Mouse (Mus musculus) kidney, adult 9 months (tissue): Measurements from ENCODE around the gene Etl4.
A peak's percentile ranks its signal among the peaks of the same experiment; 100 is the strongest.

ENCODE experiments used
- DNase-seq: peaks from one replicate; pipeline ENCODE4 v3.0.0; 2022

Etl4 gene

DNA sequence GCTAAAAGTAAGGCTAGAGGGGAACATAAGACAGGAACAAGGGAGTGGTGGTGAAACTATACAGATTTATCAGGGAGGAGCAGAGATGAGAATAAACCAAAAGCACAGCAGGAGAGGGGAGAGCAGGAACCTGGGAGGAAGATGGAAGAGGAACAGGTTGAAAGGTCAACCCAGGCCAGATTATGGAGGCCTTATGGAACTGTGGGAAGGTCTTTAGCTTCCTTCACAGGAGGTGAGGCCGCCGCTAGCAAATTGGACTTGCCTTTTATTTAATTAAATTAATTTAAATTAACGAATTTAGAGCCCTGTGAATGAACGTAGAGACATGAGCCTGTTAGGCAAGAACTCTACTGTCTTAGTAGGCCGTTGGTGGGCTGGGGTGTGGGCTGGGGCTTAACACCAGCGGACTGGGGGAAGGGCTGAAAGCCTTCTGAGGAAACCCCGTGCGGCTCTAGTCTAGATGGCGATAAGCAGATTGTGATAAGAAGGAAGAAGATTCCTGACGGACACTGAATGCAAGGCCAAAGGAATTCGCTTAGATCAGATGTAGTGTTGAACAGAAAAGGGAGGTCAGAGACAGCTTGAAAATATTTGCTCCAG, 612.2 kb downstream of the Etl4 start:
- no peak for DNase-seq

DNA sequence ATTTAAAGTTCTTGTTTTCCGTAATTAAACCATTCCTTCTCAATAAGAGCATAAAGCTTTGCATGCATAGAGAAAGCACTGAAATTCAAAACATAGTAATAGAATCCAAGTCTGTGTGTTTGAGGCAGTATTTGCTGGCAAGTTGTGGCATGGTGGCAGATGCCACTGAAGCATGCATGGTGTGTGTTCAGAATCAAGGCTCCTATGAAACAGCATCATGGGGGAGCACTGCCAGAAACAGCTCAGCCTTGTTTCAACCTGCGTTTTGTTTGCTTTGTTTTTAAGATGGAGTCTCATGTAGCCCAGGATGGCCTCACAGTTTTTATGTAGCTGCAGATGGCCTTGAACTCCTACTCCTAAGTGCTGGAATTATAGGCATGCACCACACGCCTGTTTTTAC, 614.1 kb downstream of the Etl4 start:
- DNase-seq: no peak

GRCm38 (mm10) chr2:20525879-20526593, 616.5 kb downstream of the Etl4 start:
- DNase-seq: peak; percentile 28

GRCm38 (mm10) chr2:20526856-20527255, 617.3 kb downstream of the Etl4 start:
- DNase-seq: no peak

DNA sequence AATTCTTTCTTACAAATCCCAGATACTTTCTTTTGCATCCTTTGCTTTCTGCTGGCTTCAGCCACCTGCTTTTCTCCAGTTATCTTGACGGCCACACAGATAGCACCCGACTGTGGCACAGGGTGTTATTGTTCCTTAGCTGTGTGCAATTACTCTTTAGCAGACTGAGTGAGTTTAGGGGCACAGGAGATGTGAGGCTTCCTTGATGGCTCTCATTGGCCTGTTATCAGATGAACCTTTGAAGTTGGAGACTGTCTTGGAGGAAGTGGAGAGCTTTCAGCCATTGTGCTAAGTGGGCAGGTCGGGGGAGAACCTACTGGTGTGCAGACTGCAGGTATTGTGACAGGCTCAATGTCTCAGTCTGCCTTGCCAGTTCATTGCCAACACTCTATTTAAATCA, 623.0 kb downstream of the Etl4 start:
- no peak for DNase-seq

DNA sequence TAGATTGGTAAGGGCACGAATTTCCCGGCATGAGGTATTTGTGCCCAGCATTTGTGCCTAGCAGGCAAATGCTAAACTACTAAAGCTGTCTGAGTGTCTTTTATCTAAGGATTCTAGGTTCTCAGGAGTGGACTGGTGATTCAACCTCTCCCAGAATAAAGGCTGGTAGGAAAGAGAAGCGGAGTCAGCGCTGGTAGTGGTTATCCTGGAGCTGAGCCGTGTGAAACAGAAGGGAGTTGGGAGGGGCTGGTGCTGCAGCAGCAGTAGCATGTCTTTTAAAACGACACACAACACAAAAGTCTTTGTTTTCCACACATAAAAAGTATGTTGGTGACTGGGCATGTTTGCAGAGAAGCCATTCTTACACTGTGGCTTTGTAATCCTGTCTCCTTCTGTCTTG, 628.2 kb downstream of the Etl4 start:
- DNase-seq: no peak

DNA sequence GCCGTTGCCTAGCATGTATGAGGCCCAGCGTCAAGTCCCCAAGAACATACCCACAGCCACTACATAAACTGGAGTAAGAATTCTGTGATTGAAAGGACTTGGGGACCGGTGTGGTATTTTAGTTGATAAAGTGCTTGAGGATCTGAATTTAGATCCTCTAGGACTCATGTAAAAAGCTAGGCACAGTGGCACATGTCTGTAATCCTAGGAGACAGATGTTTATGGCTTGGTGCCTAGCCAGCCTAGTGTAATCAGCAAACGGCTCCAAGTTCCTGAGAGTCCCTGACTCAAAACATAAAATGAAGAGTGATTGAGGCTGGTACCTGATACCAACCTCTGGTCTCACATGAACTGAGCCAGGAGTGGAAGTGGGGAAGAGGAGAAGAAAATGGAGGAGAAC, 629.3 kb downstream of the Etl4 start:
- DNase-seq: no peak

DNA sequence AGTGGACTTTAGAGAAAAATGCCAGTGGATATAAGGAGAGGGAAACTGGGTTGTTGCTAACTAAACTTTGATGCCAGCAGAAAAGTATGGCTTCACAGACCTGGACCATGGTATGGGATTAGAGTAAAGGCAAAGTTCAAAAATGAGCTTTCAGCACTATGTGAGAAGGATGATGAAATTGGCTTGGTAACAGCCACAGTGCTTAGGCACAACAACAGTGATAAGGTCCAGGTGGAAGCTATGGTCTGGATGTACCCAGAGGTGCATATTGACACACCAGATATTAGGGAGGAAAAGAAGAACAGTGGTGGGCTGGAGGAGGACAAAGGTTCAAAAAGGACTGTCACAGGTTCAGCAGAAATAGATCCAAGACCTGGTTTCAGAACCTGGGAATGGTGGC, 631.7 kb downstream of the Etl4 start:
- no peak for DNase-seq

- DNase-seq: no peak
These were observed 632.7 kb downstream of the Etl4 start for GRCm38 (mm10) chr2:20542286-20542685.

GRCm38 (mm10) chr2:20545624-20546023, 636.0 kb downstream of the Etl4 start:
- DNase-seq: peak; percentile 19

- peak; percentile 50 for DNase-seq
These were observed 637.1 kb downstream of the Etl4 start for GRCm38 (mm10) chr2:20546496-20547348.

DNA sequence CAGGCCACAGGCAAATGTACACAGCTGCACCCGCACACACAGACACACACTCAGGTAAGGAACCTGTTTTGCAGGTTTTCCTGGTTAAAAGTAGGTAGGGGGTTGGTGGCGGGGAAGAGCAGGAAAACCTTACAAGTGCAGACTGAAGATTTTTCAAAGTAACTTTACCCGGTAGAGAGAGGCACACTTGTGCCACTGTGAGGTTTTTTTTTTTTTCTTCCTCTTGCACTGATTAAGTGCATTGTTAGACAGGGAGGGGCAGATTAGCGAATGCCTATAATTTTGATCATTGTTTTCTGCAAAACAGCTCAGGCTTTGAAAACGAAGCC, 637.7 kb downstream of the Etl4 start:
- DNase-seq: peak; percentile 40

DNA sequence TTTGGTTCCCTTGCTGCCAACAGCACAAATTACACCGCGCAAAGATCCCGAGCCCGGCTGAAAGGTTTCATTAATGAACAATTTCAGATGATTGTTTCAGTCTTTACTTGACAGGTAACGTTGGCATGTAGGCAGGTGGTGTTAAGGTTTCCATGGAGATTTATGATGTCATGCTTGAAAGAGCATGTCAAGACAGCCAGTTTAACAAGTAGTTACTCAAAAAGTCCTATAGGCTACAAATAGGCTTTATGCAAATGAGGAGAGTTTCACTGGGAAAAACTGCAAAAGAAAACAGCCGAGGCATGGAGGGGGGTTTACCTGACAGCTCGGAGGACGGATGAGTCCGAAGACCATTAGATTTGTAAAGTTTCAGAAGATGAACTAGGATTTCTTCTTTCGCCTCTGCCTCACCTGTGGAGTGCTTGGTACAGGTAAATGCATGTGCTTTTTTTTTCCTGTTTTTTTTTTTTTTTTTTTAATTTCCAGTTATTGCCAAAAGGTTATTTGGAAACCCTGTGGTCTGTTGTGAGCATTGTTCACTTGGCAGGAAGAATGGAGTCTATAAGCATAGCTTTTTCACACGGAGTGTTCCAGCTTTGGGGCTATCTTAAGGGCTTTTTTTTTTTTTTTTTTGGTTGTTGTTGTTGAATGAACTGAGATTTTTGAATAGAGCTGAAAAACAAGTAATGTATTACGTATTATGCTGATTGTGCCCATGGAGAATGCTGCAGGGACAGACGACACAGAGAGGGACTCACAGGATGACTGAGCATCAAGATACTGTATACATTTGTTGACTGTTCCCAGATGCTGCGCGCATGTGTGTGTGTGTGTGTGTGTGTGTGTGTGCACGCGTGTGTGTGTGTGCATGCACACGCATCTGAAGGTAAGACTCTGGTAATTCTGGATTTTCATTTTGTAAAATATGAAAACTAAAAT, 638.4 kb downstream of the Etl4 start:
- DNase-seq: peak; percentile 43

- DNase-seq: no peak
These were observed 639.5 kb downstream of the Etl4 start for GRCm38 (mm10) chr2:20549065-20549464.

GRCm38 (mm10) chr2:20549996-20550395, 640.4 kb downstream of the Etl4 start:
- DNase-seq: no peak

GRCm38 (mm10) chr2:20555706-20556105, 646.1 kb downstream of the Etl4 start:
- no peak for DNase-seq

DNA sequence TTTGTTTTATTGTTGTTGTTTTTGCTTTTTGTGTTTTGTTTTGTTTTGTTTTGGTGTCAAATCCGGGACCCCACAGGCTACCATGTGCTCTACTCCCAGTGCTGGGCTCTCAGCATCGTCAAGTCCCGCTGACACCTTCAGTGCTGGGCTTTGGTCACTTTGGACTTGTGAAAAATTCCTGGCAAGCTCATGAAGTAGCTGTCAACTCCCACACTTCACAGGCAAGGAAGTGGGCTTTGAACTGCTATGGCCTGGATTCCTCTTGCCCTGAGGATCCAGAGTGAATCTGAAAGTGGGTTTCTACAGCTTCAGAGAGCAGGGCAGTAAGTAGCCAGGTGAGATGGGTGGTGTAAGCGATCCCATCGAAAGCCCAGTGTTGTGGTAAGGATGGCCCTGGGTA, 649.5 kb downstream of the Etl4 start:
- no peak for DNase-seq

DNA sequence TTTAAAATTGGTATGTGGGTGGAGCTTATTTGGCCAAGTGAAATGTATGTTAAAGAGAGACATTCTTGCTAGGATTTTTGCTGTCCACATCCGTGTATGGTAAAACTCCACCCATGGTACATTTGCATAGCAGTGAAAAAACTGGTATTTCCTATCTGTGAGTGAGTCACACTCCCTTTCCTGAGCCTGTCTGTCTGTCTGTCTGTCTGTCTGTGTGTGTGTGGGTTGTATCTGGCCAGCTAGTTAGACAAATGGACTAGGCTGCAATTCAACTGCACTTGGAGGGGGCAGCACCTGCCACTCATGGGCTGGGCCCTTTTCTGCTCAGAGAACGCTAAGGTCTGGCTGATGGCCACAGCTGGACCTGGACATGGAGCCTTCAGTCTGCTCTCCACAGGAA, 650.1 kb downstream of the Etl4 start:
- no peak for DNase-seq

DNA sequence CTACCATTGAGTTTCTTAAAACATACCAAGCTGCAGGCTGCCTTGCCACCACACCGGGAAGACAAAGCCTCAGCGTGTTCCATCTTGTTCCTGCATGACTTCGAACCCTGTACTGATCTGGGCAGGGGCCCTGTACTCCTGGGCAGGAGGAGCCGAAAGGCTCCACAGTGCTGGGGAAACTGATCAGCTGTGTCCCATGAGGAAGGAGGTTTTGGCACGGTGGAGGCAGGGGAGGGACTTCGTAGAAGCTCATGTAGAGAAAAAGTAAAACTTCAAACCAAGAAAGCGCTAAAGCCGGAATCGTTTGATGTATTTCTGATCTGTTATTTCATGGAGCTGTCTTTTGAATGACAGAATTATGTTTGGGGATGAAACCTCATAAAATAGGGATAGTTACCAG, 651.0 kb downstream of the Etl4 start:
- no peak for DNase-seq

DNA sequence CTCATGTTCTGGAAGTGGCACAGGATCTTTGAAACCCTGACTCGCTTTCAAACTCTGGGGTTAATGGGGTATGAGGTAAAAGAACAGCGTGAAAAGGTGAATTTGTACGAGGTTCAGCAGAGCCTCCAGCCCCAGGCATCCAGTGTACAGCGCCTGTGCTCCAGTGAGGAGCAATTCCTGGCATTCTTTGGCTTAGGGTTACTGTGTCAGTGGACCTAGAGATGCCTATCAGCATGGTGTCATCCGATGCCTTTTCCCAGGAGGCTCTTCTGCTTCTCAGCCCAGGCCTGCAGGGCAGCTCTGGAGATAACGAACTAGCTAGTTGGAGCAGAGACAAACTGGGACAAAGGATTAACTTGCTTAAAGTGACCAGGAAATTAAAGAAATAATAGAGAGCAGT, 653.5 kb downstream of the Etl4 start:
- DNase-seq: no peak

GRCm38 (mm10) chr2:20568456-20568855, 658.9 kb downstream of the Etl4 start:
- DNase-seq: peak; percentile 25

- DNase-seq: no peak
These were observed 662.4 kb downstream of the Etl4 start for GRCm38 (mm10) chr2:20571940-20572339.

DNA sequence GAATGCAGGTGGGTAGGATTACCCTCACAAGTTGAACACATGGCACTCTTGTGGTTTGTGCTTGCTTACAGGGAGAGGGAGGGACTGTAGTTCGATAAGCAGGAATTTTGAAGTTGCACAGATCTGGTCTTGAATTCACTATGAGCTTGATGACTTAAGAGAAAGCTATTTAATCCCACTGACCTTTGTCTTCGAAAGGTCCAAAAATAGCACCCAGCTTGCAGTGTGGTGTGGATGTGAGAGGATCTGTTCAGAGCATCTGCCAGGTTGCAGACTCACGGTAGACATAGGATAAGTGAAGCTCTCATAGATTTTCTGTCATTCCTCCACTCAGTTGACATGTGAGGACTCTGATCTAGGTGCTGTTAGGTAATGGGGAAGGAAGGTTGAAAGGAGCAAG, 670.8 kb downstream of the Etl4 start:
- DNase-seq: no peak
